Mouse (Mus musculus): ENCODE results near the gene Dvl3. TPM values are rescaled to one million over a fixed set of nuclear protein-coding genes. Genes with fewer than 3 reads are reported as not detected.

Gene Dvl3
- polyA plus RNA-seq, 1 experiment from 2014 or later = 42.8 TPM

DNA sequence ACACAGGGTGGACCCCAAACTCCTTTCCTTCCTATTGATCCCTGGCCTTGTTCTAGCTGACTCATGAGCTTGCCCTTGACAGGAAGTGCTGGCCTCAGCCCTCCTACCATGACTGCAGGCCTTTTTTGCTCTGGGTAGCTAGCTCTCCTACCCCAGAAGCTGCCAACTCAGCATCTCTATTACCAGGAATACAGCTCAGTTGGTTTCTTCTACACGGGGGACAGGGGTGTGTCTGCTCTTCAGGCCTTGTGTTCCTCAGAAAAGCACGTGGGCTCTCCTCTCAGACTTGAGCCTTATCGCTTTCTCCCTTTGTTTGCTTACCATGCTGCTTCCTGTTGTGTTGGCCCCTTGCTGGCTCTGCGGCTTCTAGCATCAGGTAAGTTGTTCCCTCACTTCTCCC, 23.7 kb downstream of the Dvl3 start:
- ATAC-seq (replicated peaks; ENCODE audit: low FRiP score) = no peak
- WGBS = 94% methylated on average over 4 of the region's 4 CpGs

DNA sequence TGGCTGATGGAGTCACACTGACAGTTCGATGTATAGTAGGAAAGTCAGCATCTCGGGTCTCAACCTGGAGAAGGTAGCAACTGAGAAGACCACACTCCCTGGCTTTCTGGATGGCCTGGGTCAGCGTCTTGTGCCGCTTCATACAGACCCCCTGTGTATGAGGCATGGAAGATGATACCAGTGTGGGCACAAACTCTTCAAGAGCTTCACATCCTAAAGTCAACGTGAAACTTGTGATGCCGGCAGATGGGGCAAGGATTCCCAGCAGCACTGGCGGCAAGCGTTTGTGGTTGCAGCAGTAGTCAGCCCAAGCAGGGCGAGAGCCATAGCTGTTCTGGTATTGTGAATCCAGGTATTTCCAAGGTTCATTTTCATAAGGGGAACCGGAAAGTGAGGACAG, 28.9 kb downstream of the Dvl3 start:
- peaks cover 7% of the 10 kb centered on the region; the same call in 1 of the 2 replicates for H3K4me1 ChIP-seq (replicated peaks; ENCODE audit: control insufficient read depth, insufficient read depth, low read length)
- H3K4me2 ChIP-seq (ENCODE audit: low read depth, low read length, severe bottlenecking) = no peak overlapping the region
- H3K4me3 ChIP-seq (ENCODE audit: low read depth, low read length) = no peak overlapping the region
- H3K27me3 ChIP-seq (ENCODE audit: control insufficient read depth, insufficient read depth, low read length) = no peaks in the 10 kb centered on the region
- H3K36me3 ChIP-seq (ENCODE audit: control insufficient read depth, insufficient read depth, low read length) = peaks cover 9% of the 10 kb centered on the region; the same call in 1 of the 2 replicates
- DNase-seq (ENCODE audit: low spot score) = no peak
- WGBS = 93% methylated on average over 10 of the region's 10 CpGs
- no peaks in the 10 kb centered on the region for H3K9me3 ChIP-seq (ENCODE audit: control insufficient read depth, low read length)
- H3K27ac ChIP-seq (ENCODE audit: low read depth, low read length) = no peak overlapping the region
- ATAC-seq (replicated peaks; ENCODE audit: low FRiP score) = no peak
- H3K9ac ChIP-seq (ENCODE audit: low read length) = no peak overlapping the region

More for the DNA sequence above, 23.7 kb downstream of the Dvl3 start:
- Histone ChIP-seq H3K36me3 (ENCODE audit: control insufficient read depth, insufficient read depth, low read length) (peaks cover 9% of the 10 kb centered on the region; the same call in 1 of the 2 replicates), H3K27ac (ENCODE audit: low read depth, low read length) (no peak overlapping the region), H3K4me3 (ENCODE audit: low read depth, low read length) (no peak overlapping the region), H3K27me3 (ENCODE audit: control insufficient read depth, insufficient read depth, low read length) (no peaks in the 10 kb centered on the region), H3K4me1 (replicated peaks; ENCODE audit: control insufficient read depth, insufficient read depth, low read length) (peaks cover 19% of the 10 kb centered on the region; the same call in 1 of the 2 replicates), H3K9ac (ENCODE audit: low read length) (no peak overlapping the region), H3K4me2 (ENCODE audit: low read depth, low read length, severe bottlenecking) (no peak overlapping the region), H3K9me3 (ENCODE audit: control insufficient read depth, low read length) (no peaks in the 10 kb centered on the region)
- DNase-seq (ENCODE audit: low spot score) = no peak

DNA sequence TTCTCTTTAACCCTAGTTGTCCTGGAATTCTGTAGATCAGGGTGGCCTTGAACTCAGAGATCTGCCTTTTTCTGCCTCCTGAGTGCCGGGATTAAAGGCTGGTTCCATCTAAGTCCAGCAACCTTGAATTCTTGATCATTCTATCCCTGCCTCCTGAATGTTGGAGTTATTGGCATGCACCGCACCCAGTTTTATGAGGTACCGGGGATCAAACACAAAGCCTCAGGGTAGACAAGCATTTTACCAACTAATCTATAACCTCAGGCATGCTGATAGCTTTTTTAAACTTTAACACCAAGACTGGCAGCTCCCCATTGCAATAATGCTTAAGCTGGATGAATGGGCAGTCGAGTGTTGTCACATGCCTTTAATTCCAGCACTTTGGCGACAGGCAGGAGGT, 30.6 kb downstream of the Dvl3 start:
- DNase-seq (ENCODE audit: low spot score) = no peak
- Histone ChIP-seq H3K4me2 (ENCODE audit: low read depth, low read length, severe bottlenecking) (peak overlapping the region; percentile 67), H3K9me3 (ENCODE audit: control insufficient read depth, low read length) (no peaks in the 10 kb centered on the region), H3K9ac (ENCODE audit: low read length) (peak overlapping the region; percentile 59), H3K4me1 (replicated peaks; ENCODE audit: control insufficient read depth, insufficient read depth, low read length) (peaks cover 7% of the 10 kb centered on the region; the same call in 1 of the 2 replicates), H3K4me3 (ENCODE audit: low read depth, low read length) (peak overlapping the region; percentile 63), H3K27ac (ENCODE audit: low read depth, low read length) (no peak overlapping the region), H3K36me3 (ENCODE audit: control insufficient read depth, insufficient read depth, low read length) (peaks cover 6% of the 10 kb centered on the region), H3K27me3 (ENCODE audit: control insufficient read depth, insufficient read depth, low read length) (no peaks in the 10 kb centered on the region)
- no peak for ATAC-seq (replicated peaks; ENCODE audit: low FRiP score)
- WGBS = 64% methylated on average over 5 of the region's 5 CpGs

DNA sequence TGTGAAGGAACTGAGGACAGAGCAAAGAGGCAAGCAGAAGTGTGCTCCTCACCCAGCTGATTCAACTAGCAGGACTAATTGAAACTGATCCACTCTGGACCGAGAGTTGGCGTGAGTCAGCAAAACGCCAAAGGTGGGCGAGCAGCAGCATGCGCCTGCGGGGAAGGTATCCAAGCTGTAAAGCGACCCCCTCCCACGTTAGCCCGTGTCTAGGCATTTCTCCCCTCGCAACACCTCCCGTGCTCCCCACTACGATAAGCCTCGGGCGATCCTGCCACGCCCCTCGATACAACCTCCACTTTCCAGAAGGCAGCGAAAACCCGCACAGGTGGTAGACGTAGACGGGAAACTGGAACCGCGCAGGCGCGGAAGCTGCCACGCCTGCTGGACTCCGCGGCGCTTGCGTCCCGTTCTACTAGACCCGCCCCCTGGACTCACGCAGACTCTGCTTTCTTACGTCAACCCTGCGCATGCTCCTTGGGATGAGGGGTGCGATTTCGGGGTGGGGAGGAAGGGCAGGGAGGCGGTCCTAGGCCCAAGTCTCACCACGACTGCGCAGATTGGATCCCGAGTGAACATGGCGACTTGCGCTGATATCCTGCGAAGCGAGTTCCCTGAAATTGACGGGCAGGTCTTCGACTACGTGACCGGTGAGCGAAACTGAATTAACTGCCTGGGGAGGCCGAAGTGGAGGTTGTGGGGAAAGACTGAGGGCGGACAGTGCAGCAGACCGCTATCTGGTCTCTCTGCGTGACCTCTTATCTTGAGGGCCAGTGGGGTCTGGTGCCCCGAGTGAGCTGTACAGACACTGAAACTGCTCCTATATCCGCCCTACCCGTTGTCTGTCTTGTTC, 31.5 kb downstream of the Dvl3 start, which contains the start of gene Abcf3:
Gene Abcf3, plus strand, starts transcription at position 482 of the 853 bp plus-strand sequence.
- peak within 1 kb of the TSS; percentile 63 for H3K4me3 ChIP-seq (ENCODE audit: low read depth, low read length)
- H3K9me3 ChIP-seq (ENCODE audit: control insufficient read depth, low read length) = no peaks in the 10 kb centered on the region
- DNase-seq (ENCODE audit: low spot score) (peak; percentile 98), ATAC-seq (replicated peaks; ENCODE audit: low FRiP score) (peak; percentile 99)
- peak within 1 kb of the TSS; percentile 76 for H3K4me2 ChIP-seq (ENCODE audit: low read depth, low read length, severe bottlenecking)
- WGBS = under 1% methylated on average over 56 of the region's 56 CpGs
- no peak within 1 kb of the TSS for H3K27ac ChIP-seq (ENCODE audit: low read depth, low read length)
- peaks cover 7% of the 10 kb centered on the region; the same call in 1 of the 2 replicates for H3K4me1 ChIP-seq (replicated peaks; ENCODE audit: control insufficient read depth, insufficient read depth, low read length)
- no peaks in the 10 kb centered on the region for H3K27me3 ChIP-seq (ENCODE audit: control insufficient read depth, insufficient read depth, low read length)
- peak within 1 kb of the TSS; percentile 70 for H3K9ac ChIP-seq (ENCODE audit: low read length)
- H3K36me3 ChIP-seq (ENCODE audit: control insufficient read depth, insufficient read depth, low read length) = peaks cover 6% of the 10 kb centered on the region

DNA sequence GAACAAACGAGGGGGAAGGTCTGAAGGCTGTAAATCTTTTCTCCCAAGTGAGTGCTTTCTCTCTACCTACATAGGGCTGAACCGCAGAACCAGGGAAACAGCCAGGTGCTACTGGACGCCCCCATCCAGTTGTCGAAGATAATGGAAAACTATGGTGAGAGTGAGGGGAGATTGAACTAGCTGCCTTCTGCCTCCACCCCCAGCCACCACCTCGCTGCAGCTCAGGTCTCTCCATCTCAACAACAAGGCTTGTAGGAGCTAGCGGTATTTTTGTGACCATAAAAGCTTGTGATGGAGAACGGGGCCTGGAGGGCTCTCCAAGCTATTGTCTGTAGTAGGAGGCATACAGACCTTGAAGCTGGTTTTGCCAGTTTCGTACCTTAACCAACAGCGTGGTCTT, 32.4 kb downstream of the Dvl3 start:
- Histone ChIP-seq H3K4me2 (ENCODE audit: low read depth, low read length, severe bottlenecking) (peak overlapping the region; percentile 76), H3K27ac (ENCODE audit: low read depth, low read length) (no peak overlapping the region), H3K27me3 (ENCODE audit: control insufficient read depth, insufficient read depth, low read length) (no peaks in the 10 kb centered on the region), H3K4me1 (replicated peaks; ENCODE audit: control insufficient read depth, insufficient read depth, low read length) (peaks cover 7% of the 10 kb centered on the region; the same call in 1 of the 2 replicates), H3K4me3 (ENCODE audit: low read depth, low read length) (peak overlapping the region; percentile 63), H3K36me3 (ENCODE audit: control insufficient read depth, insufficient read depth, low read length) (peaks cover 6% of the 10 kb centered on the region), H3K9me3 (ENCODE audit: control insufficient read depth, low read length) (no peaks in the 10 kb centered on the region), H3K9ac (ENCODE audit: low read length) (peak overlapping the region; percentile 70)
- 53% methylated on average over 9 of the region's 9 CpGs for WGBS
- ATAC-seq (replicated peaks; ENCODE audit: low FRiP score) (no peak), DNase-seq (ENCODE audit: low spot score) (no peak)

DNA sequence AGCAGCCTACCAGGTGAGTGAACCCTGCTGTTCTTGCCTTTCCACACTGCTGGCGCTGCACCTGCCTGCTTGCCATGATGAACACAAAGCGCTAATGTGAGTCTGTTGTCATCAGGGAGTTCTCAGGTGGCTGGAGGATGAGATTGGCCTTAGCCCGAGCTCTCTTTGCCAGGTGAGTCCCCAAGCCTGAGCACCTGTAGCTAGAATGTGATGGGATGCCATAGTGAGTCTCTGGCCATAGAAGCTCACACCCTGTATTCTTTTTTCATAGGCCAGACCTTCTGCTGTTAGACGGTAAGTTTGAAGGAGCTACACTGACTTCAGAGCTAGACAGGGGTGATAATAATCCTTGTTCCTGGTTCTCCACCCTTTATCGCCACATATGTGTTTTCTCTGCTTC, 34.9 kb downstream of the Dvl3 start:
- H3K9ac ChIP-seq (ENCODE audit: low read length) = no peak overlapping the region
- 94% methylated on average over 5 of the region's 5 CpGs for WGBS

DNA sequence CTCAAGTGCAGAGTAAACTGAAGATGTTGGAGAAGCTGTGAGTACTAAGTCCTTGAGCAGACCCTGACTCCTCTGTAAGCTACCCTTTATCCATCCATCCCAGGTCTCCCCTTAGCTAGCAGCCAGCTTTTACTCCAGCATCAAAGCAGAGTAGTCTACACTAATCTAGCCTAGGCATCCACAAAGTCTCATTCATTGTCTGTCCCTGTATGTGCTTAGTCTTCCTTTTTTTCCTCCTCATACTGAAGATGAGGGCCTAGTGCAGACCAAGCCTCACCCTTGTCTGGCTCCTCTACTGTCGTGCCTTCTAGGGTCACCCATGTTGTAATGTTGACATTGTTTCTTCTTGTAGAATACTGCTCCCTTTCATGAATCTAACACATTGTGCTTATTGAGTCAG, 35.8 kb downstream of the Dvl3 start:
- ATAC-seq (replicated peaks; ENCODE audit: low FRiP score) (no peak), DNase-seq (ENCODE audit: low spot score) (no peak)
- Histone ChIP-seq H3K4me1 (replicated peaks; ENCODE audit: control insufficient read depth, insufficient read depth, low read length) (peaks cover 7% of the 10 kb centered on the region; the same call in 1 of the 2 replicates), H3K27ac (ENCODE audit: low read depth, low read length) (no peak overlapping the region), H3K9ac (ENCODE audit: low read length) (no peak overlapping the region), H3K4me2 (ENCODE audit: low read depth, low read length, severe bottlenecking) (no peak overlapping the region), H3K4me3 (ENCODE audit: low read depth, low read length) (no peak overlapping the region), H3K36me3 (ENCODE audit: control insufficient read depth, insufficient read depth, low read length) (peaks cover 2% of the 10 kb centered on the region), H3K27me3 (ENCODE audit: control insufficient read depth, insufficient read depth, low read length) (no peaks in the 10 kb centered on the region), H3K9me3 (ENCODE audit: control insufficient read depth, low read length) (no peaks in the 10 kb centered on the region)
- WGBS = 92% methylated on average over 1 of the region's 1 CpGs

More for the DNA sequence above, 34.9 kb downstream of the Dvl3 start:
- Histone ChIP-seq H3K36me3 (ENCODE audit: control insufficient read depth, insufficient read depth, low read length) (peaks cover 2% of the 10 kb centered on the region), H3K9me3 (ENCODE audit: control insufficient read depth, low read length) (no peaks in the 10 kb centered on the region), H3K4me1 (replicated peaks; ENCODE audit: control insufficient read depth, insufficient read depth, low read length) (peaks cover 7% of the 10 kb centered on the region; the same call in 1 of the 2 replicates), H3K27me3 (ENCODE audit: control insufficient read depth, insufficient read depth, low read length) (no peaks in the 10 kb centered on the region), H3K4me3 (ENCODE audit: low read depth, low read length) (no peak overlapping the region), H3K4me2 (ENCODE audit: low read depth, low read length, severe bottlenecking) (no peak overlapping the region), H3K27ac (ENCODE audit: low read depth, low read length) (no peak overlapping the region)
- ATAC-seq (replicated peaks; ENCODE audit: low FRiP score) (no peak), DNase-seq (ENCODE audit: low spot score) (no peak)

DNA sequence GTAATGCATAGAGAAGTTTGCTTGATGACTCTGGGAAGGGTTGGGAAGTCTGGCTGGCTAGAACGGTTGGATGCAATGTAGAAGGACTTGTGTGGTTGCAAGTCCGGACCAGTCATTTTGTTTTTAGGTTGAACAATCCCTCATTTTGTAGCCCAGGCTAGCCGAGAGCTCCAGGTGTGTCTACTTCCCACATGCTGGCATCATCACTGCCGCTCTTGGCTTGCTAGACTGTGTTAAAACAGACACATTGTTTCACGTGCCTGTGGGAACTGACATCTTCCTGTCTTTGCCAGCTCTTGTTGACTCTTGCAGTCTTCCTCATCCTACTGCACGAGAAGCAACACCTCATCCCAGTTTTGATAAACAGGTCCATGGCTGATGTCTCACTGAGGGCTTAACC, 38.2 kb downstream of the Dvl3 start:
- no peak overlapping the region for H3K4me3 ChIP-seq (ENCODE audit: low read depth, low read length)
- no peaks in the 10 kb centered on the region for H3K9me3 ChIP-seq (ENCODE audit: control insufficient read depth, low read length)
- no peak for ATAC-seq (replicated peaks; ENCODE audit: low FRiP score)
- 89% methylated on average over 6 of the region's 6 CpGs for WGBS
- H3K4me2 ChIP-seq (ENCODE audit: low read depth, low read length, severe bottlenecking) = no peak overlapping the region
- no peak overlapping the region for H3K9ac ChIP-seq (ENCODE audit: low read length)
- H3K27me3 ChIP-seq (ENCODE audit: control insufficient read depth, insufficient read depth, low read length) = no peaks in the 10 kb centered on the region
- peaks cover 2% of the 10 kb centered on the region for H3K36me3 ChIP-seq (ENCODE audit: control insufficient read depth, insufficient read depth, low read length)
- no peaks in the 10 kb centered on the region for H3K4me1 ChIP-seq (replicated peaks; ENCODE audit: control insufficient read depth, insufficient read depth, low read length)
- no peak overlapping the region for H3K27ac ChIP-seq (ENCODE audit: low read depth, low read length)
- DNase-seq (ENCODE audit: low spot score) = no peak

All from forebrain, embryonic 11.5 days (tissue).